Mouse (Mus musculus) spleen, embryonic (tissue): ENCODE measurements around the gene Sde2.

Experiments used
- CTCF ChIA-PET: fragments of 350-600 bp; sonication (Branson Sonifier 250); formaldehyde crosslinking; loops from one replicate; lab custom pipeline; 2022; lab: Charles Lee

Gene Sde2

GRCm38 (mm10) chr1:180830588-180831346 lies 20.2 kb upstream of the Sde2 start:
- CTCF ChIA-PET = interaction anchor here (0.5 to 0.7 kb wide), 2 partner anchors 9 to 43 kb away, joined by 11 to 33 read pairs; no protein-coding TSS in a partner anchor

GRCm38 (mm10) chr1:180835273-180836015 lies 15.5 kb upstream of the Sde2 start:
- CTCF ChIA-PET = no interaction called here

GRCm38 (mm10) chr1:180836467-180836866 lies 14.5 kb upstream of the Sde2 start:
- CTCF ChIA-PET = interaction anchor here (0.6 to 0.7 kb wide), 2 partner anchors 42 to 68 kb away, joined by 4 read pairs; no protein-coding TSS in a partner anchor

- CTCF ChIA-PET = no interaction called here
Observed at GRCm38 (mm10) chr1:180837186-180837585, 13.7 kb upstream of the Sde2 start.

GRCm38 (mm10) chr1:180838014-180838413 lies 12.9 kb upstream of the Sde2 start:
- CTCF ChIA-PET = no interaction called here

- CTCF ChIA-PET = interaction anchor here (0.8 to 1.0 kb wide), 2 partner anchors 9 to 18 kb away, joined by 4 to 33 read pairs; no protein-coding TSS in a partner anchor
Observed at GRCm38 (mm10) chr1:180839201-180839910, 11.6 kb upstream of the Sde2 start.

- CTCF ChIA-PET = no interaction called here
Observed at GRCm38 (mm10) chr1:180841561-180842300, 9.2 kb upstream of the Sde2 start.

GRCm38 (mm10) chr1:180848114-180848510 lies 2.8 kb upstream of the Sde2 start:
- CTCF ChIA-PET = interaction anchor here (1.7 kb wide), 1 partner anchor 37 kb away, joined by 5 read pairs; no protein-coding TSS in a partner anchor

GRCm38 (mm10) chr1:180848511-180849241 lies 2.3 kb upstream of the Sde2 start:
- CTCF ChIA-PET = interaction anchor here (0.6 to 2.3 kb wide), 4 partner anchors 24 to 298 kb away, joined by 3 to 23 read pairs (median 4); no protein-coding TSS in a partner anchor

GRCm38 (mm10) chr1:180849701-180850301 lies 1.1 kb upstream of the Sde2 start:
- CTCF ChIA-PET = interaction anchor here (1.3 to 2.3 kb wide), 3 partner anchors 22 to 28 kb away, joined by 3 to 23 read pairs (median 4); no protein-coding TSS in a partner anchor

- CTCF ChIA-PET = no interaction called here
Observed at GRCm38 (mm10) chr1:180858763-180859162, 7.8 kb downstream of the Sde2 start.

GRCm38 (mm10) chr1:180860030-180860429 lies 9.1 kb downstream of the Sde2 start:
- CTCF ChIA-PET = interaction anchor here (0.5 to 0.7 kb wide), 2 partner anchors 34 to 37 kb away, joined by 3 to 4 read pairs; no protein-coding TSS in a partner anchor

- CTCF ChIA-PET = interaction anchor here (0.6 to 1.0 kb wide), 2 partner anchors 10 to 37 kb away, joined by 3 to 7 read pairs; no protein-coding TSS in a partner anchor
Observed at GRCm38 (mm10) chr1:180863606-180864005, 12.7 kb downstream of the Sde2 start.

- CTCF ChIA-PET = interaction anchor here (1.1 kb wide), 1 partner anchor 97 kb away, joined by 3 read pairs; no protein-coding TSS in a partner anchor
Observed at GRCm38 (mm10) chr1:180866001-180866400, 15.1 kb downstream of the Sde2 start.

GRCm38 (mm10) chr1:180870122-180870650 lies 19.3 kb downstream of the Sde2 start:
- CTCF ChIA-PET = interaction anchor here (0.6 kb wide), 1 partner anchor 311 kb away, joined by 3 read pairs; no protein-coding TSS in a partner anchor

GRCm38 (mm10) chr1:180873861-180874484 lies 23.0 kb downstream of the Sde2 start:
- CTCF ChIA-PET = interaction anchor here (0.5 to 1.3 kb wide), 4 partner anchors 10 to 1053 kb away, joined by 3 to 11 read pairs (median 4); no protein-coding TSS in a partner anchor

GRCm38 (mm10) chr1:180874615-180875014 lies 23.7 kb downstream of the Sde2 start:
- CTCF ChIA-PET = interaction anchor here (0.5 to 1.1 kb wide), 3 partner anchors 28 to 1053 kb away, joined by 3 to 5 read pairs (median 4); no protein-coding TSS in a partner anchor

GRCm38 (mm10) chr1:180875126-180875525 lies 24.2 kb downstream of the Sde2 start:
- CTCF ChIA-PET = interaction anchor here (0.6 to 1.1 kb wide), 4 partner anchors 28 to 624 kb away, joined by 4 to 15 read pairs (median 5); no protein-coding TSS in a partner anchor
